Mouse (Mus musculus) testis, postnatal 10 days (tissue): ENCODE results near the gene Sufu.

ENCODE experiments used
- DNase-seq: peaks from one replicate; pipeline ENCODE4 v3.0.0; 2021; ENCODE audit warnings: low spot score

Gene Sufu

DNA sequence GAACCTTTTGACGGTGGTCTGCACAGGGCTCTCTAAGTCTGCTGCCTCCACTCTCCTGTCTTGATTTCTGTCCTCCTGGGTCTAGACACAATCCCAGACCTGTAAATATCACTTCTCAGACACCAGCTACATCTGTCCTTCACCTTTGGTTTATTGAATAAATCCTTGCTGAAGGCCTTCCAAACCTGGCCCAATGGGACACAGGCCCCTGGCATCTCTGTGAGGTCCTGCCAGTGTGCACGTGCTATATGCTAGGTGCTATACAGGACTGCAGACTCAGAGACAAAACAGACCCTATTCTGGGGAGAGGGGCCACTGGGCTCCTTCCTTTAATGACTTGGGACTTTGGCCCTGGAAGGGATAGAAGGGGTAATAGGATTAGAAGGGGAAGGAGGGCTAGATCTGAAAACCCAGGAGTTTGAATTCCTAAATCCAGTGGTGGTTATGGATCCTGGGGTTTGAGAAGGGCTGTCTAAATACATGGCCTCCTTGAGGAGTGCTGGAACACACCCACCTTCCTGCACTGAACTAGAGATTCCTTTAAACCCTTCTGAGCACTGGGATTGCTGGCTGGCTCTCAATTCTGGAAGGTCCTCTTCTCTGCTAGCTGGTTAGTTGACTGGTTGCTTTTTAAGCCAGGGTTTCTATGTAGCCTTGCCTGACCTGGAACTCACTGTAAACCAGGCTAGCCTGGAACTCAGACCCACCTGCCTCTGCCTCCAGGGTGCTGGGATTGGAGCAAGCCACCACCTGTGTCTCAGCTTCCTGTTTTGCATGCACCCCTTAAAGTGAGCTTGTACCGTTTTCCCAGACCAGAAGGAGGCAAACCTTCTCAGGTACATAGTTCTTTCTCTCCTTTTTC is 120.2 kb downstream of the Sufu start:
- no peak for DNase-seq

DNA sequence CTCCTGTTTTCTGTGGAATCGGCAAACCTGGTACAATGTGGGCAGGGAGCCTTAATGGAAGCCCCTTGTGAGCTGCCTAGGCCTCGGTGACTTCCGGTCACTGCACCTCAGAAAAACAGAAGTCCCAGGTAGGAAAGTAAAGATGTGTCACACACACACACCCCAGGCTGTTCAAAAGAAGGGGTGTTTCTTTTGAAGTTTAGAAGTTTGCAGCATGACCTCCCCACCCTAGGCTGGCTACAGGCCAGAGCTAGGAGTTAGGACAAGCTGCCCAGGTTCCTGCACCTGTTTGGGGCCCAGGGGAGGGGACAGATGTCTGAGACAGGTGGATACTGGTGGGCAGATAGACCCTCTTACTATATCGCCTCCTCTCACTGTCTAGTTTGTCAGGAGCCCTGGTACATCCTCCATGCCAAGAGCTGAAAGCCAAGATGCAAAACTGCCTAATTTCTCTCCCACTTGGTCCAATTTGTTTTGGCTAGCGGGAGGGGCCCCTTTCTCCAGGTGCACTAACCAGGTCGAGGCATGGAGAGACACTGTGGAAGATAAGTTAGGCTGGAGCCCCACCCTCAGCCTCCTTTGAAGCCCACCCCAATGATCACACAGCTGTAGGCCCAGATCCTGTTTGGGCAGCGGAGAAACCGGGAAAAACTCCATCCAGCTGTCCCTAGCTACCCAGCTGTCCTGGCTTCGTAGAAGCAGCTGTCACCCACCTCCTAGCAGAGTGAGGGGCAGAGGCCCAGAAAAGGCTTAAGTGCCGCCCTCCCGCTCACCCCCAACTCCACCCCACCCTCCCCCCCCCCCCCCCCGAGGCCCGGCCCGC is 121.0 kb downstream of the Sufu start:
- DNase-seq: no peak

DNA sequence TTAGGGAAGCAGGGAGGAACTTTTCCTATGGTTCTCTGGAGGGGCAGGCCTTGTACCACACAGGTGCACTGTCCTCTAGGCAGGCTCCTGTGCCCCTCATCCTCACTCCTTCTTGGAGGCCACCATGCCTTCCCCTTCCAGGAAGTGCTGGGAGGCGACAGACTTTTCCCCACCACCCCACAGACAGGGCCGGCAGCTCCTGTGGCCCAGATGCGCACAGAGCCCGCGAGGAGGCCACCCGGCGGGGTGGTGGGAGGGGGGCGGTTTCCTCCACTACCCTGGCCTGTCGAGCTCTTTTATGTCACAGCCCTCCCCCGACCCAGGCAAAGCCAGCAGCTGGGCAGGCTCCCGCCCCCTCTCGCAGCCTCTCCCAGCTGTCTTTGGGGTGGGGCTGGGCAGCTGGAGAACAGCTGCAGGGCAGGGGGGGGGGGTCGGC is 121.7 kb downstream of the Sufu start:
- no peak for DNase-seq

DNA sequence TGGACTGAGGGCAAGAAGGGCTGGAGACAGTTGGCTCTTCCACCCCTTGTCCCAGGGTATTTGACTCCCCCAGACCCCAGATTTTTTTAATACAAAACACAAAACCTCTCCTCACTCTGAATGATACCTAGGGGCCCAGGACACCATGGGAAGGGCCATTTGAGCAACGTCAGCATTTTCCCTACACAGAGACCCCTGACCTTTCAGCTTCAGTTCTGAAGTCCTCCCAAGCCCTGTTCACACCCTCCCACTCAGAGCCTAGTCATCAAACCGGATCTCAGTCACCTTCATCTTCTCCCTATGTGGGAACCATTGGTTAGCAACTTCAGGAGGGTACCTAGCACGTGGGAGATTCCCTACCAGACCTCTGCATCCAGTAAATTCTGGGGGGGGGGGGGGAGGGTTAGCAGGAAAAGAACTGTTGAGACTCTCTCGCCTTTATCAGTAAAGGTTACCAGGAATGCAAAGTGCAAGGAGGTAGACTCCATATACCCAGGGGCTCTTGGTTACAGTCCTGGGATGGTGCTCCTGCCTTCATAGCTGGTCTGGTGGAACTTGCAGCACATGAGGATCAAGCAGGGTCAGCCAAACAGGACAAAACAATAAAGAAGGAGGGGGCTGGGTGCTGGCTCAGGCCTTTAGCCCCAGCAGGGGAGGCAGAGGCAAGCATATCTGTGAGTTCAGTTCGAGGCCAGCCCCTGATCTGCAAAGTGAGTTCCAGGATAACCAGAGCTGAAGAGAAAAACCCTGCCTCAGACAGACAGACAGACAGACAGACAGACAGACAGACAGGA is 122.3 kb downstream of the Sufu start:
- no peak for DNase-seq

DNA sequence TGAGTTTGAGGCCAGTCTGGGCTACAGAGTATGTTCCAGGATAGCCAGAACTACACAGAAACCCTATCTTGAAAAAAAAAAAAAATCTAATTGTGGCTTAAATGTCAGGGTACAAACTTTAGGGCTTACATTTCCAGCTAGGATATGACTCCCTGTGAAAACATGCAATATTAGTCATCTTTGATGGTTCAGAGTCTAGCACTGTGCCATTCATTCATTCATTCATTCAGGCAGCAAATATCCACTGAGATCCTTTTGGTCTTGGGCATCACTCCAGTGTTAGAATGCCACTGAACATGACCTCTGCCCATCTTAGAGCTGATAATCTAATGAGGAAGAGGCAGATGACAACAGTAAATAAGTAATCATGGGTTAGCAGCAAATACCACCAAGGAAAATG is 125.0 kb downstream of the Sufu start:
- DNase-seq: no peak

DNA sequence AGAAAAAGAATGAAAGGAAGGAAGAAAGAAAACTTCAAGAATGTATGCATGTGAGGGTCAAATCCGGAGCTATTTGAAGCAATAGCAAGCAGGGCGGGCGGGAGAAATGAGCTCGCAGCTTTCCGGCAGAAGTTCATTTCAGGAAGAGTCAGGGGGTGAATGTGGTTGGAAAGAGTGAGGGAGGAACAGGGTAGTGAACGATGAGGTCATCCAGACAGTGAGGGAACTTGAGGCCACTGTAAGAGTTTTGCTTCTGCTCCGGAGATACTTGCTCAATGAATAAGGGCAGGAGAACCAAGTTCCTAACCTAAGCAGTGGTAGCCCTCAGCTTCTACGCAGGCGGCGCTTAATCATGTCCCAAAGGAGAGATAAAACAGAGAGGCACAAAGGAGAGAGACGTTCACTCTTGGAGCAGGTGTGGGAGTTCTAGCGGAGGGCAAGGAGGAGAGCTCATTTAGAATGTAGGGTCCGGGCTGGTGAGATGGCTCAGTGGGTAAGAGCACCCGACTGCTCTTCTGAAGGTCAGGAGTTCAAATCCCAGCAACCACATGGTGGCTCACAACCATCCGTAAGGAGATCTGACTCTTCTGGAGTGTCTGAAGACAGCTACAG is 125.8 kb downstream of the Sufu start:
- DNase-seq: no peak

DNA sequence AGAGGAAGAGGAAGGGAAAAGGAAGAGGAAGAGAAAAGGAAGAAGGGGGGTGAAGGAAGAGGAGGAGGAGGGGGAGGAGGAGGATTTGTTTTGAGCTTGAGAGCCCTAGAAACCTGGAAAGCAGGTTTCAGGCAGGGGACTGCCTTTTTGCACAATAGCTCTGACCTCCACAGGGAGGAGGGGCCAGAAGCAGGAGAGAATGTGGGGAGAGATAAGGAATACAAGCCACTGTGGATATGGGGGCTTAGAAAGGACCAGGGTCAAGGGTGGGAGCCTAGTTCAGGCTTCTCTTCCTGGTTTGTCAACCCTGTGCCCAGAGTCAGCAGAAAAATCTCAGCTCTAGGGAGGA is 126.4 kb downstream of the Sufu start:
- no peak for DNase-seq

DNA sequence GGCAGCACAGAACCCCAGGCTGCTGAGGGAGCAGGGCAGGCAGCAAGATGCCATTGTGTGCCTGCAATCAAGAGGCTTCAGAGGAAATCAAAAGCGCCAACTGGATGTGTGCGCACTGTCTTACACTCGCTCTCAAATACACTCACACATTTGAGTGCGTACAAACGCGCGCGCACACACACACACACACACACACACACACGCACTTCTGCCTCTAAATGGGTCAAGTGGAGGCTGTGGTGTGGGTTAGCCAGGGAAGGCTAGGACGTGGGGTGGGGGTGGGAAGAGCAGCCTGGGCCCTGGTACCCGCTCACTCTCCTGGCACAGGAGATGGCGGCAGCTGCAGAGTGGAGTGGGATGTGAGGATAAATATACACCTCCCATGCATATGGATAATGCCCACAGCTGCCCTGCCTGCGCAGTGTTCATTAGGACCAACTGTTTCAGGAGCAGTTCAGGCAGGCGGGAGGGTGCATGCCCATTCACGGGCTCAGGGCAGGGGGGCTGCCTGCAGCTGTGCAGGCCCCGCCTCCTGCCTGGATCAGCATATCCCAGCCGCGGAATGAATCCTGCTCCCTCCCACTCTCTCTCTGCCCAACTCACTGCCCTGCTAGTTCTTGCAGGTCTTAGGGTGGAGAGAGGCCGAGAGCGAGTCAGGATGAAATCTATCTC is 126.9 kb downstream of the Sufu start:
- peak; percentile 73 for DNase-seq

GRCm38 (mm10) chr19:46524152-46524544 is 127.5 kb downstream of the Sufu start:
- DNase-seq: peak; percentile 39

GRCm38 (mm10) chr19:46524601-46525321 is 128.1 kb downstream of the Sufu start:
- DNase-seq: peak; percentile 77

- no peak for DNase-seq
Observed at GRCm38 (mm10) chr19:46525691-46526631, 129.3 kb downstream of the Sufu start.

DNA sequence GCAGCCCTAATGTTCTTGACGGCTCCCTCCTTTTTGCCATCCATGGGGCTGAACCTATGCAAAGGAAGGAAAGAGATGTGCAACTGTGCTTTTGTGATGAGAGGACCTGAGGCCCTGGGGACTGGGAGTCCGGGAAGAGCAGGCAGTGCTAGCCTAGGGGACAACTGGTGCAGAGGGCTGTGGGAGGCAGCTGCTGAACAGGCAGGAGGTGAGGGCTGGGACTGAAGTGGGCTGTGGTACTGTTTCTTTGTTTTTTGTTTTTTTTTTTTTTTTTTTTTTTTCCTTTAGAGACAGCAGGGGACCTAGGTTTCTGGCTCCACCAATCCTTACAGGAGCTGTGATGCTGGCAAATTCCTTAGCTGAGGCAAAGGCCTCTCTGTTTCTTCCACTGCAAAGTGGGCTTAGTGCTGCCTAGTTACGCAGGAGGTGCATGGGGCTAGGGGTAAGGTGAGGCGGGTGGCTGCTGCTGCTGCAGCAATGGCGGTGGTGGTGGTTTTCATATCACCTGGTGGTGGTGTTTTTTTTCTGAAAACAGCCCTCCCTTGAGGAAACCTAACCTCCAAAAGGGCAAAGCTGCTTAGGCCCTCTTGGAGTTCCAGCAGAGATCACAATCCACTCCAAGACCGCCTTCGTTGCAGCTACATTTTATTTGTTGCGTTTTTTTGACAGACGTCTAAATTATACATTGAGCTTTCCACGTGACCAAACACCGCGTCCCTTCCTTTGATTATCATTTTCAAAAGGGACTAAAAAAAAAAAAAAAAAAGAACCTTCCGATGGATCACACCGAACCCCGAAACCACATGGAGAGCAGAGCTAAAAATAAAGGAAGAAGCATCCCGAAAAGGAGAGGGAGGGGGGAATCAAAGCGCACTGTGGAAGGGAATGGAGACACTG is 131.2 kb downstream of the Sufu start:
- DNase-seq: no peak

GRCm38 (mm10) chr19:46528529-46529213 is 132.0 kb downstream of the Sufu start:
- DNase-seq: no peak

GRCm38 (mm10) chr19:46529601-46530448 is 133.1 kb downstream of the Sufu start:
- DNase-seq: no peak

DNA sequence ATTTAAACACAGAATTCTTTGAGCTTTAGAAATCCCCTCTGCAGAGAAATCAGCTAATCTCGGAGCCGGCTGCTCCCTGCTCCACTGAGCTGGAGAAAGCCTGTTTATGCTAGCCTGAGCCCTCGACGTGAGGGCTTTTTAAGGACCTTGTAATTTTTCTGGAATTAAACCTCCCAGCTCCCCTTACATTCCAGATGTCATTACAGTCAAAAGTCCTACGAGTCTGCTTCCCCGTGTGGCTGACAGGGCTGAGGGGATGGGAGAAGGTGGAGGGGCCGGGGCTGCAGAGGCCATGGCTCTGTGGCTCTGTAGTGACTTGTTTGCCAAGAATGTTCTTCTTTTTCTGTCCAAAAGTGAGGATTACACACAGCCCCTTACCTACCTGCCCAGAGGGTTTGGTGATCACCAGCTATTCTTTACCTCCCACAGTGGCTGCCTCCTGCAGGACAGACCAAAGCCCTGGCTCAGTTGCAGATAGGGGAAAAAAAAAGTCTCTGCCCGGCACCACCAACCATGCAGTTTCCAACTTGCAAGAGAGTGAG is 133.8 kb downstream of the Sufu start:
- no peak for DNase-seq
